Mouse (Mus musculus): ENCODE data around the gene Arntl. TPM values are rescaled to one million over a fixed set of nuclear protein-coding genes. Genes with fewer than 3 reads are reported as not detected.

Gene Arntl
- 10 to 100 TPM; 41.9 to 45.7 TPM for total RNA-seq (2021)
- long read RNA-seq, experiment 1, transcript Arntl-201 (20 exons, 2,908 nt), result major isoform, 20 of 55 reads
- long read RNA-seq, experiment 1, partial matches to known transcripts, result 1 of 55 reads
- long read RNA-seq, experiment 1, other reads (novel, unspliced or antisense), result 34 of 55 reads
- long read RNA-seq, experiment 2, transcript Arntl-201 (20 exons, 2,908 nt), result major isoform, 33 of 70 reads
- long read RNA-seq, experiment 2, partial matches to known transcripts, result 6 of 70 reads
- long read RNA-seq, experiment 2, other reads (novel, unspliced or antisense), result 31 of 70 reads

DNA sequence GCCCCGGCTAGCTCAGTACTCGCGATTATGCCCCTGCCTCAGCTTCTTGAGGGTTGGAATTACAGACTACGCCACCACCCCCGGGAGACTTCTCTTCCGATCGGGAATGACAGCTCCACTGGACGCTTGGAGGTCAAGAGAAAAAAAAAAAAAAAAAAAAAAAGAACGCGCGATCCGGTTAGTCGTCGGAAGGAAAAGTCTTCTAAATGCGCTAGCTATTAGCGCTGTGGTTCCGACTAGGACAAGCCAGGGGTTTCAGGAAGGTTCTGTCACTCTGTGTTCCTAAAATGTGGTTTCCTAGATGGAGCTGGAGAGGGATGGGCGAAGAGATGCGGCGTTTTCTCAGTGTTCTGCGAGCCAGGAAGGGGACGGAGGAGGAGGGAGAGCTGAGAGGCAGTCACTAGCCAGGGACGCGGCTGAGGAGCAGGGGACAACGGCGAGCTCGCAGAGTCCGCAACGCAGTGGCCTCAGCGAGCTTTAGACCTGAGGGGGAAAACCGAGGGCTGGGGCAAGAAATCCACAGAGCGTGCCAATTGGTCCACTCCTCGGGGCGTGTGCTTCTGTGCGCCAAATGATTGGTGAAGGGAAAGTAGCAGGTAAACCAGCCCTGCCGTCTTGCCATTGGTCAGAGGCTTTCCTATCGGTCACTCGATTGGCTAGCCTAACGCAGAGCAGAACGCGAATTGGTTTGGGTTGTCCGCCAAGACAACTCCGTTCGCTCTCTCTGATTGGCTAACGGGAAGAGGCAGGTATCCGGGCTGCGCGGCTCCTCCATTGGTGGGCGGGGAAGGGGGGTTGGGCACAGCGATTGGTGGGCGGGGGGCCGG is at the start of gene Arntl:
Gene Arntl, plus strand, starts transcription at position 822 of the 827 bp plus-strand sequence.
- DNase-seq (ENCODE audit: low spot score in 2 of 2), result peak; percentile 86 to 91

DNA sequence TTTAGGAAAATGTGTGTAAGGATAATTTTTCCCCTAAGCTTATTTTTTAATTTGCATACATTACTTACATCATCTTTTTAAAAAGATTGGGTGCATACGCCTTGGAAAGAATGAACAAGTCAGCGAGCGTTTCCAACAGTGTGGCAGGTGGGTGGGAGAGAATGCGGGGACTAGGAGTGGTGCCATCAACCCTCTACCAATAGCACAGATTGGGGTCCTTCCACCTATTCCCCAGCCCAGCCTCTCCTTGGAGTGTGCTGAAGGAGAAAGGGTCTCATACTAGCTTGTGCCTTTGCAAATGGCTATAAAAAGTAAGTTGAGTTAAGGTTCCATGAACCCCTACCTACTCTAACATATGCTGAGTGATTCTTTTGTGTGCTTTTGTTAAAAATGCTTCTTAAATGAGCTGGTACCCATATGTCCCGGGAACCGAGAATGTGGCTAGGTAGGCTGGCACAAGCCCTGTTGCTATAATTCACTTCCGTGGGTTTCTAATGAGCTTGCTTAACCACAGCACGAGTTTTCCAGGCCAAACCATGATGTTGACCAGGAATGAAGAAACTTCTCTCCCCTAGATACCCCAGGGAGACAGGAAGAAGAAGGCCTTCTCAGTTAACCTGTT is 46.1 kb upstream of the Arntl start:
- DNase-seq (ENCODE audit: low spot score in 2 of 2), result no peak

GRCm38 (mm10) chr7:113164719-113165118 is 42.5 kb upstream of the Arntl start:
- DNase-seq (ENCODE audit: low spot score in 2 of 2), result no peak

- no peak for DNase-seq (ENCODE audit: low spot score in 2 of 2)
Observed at GRCm38 (mm10) chr7:113167092-113167491, 40.2 kb upstream of the Arntl start.

- no peak for DNase-seq (ENCODE audit: low spot score in 2 of 2)
Observed at GRCm38 (mm10) chr7:113168609-113169008, 38.7 kb upstream of the Arntl start.

DNA sequence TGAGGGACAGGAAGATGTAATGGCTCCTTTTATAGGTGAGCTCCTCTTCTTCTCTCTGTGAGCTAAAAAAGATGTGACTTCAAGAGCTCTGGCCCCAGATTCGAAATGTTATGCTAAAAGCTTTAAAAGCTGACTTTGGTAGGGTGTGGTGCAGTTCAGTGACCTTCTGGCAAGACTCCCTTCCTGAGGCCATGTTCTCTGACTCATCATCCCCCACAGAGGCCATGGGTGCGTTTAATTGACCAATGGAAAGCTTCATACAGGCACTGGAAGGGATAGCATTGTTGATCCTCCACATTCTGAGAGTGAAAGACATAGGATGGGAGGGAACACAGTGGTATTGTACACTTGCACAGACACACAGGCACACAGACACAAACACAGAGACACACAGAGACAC is 34.8 kb upstream of the Arntl start:
- DNase-seq (ENCODE audit: low spot score in 2 of 2), result peak in 1 of 2 experiments; percentile 38

GRCm38 (mm10) chr7:113175481-113175880 is 31.8 kb upstream of the Arntl start:
- DNase-seq (ENCODE audit: low spot score in 2 of 2), result peak in 1 of 2 experiments; percentile 29

DNA sequence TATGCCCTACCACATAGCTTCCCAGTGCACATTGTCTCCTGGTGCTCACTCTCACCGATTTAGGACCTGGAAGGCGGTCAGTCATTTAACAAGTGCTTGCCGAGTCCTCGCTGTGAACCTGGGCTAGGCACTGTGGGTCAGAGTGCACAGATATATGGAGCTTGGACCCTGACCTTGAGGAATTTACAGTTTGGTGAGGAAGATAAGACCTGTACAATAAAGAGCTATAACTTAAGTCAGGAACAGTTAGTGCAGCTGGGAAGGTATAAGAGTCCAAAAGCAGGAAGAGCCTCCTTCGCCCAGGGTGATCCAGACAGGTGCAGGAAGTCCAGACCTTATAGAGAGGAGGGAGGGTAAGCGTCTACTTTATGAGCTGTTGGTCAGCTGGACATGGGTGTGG is 29.2 kb upstream of the Arntl start:
- DNase-seq (ENCODE audit: low spot score in 2 of 2), result no peak

DNA sequence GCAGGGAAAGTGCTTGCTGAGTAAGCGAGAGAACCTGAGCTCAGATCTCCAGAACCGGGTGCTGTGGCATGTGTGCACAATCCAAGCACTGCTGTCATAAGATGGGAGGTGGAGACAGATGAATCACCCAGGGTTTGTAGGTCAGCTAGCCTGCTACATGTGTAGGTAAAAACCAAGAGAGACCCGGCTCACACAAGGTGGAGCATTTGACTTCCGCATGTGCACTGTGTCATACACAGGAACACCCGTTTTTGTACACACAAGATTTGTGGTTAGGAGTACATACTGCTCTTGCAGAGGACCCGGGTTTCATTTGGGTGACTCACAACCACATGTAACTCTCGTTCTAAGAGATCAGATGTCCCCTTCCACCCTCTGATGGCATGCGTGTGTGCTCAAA is 23.5 kb upstream of the Arntl start:
- DNase-seq (ENCODE audit: low spot score in 2 of 2), result no peak

DNA sequence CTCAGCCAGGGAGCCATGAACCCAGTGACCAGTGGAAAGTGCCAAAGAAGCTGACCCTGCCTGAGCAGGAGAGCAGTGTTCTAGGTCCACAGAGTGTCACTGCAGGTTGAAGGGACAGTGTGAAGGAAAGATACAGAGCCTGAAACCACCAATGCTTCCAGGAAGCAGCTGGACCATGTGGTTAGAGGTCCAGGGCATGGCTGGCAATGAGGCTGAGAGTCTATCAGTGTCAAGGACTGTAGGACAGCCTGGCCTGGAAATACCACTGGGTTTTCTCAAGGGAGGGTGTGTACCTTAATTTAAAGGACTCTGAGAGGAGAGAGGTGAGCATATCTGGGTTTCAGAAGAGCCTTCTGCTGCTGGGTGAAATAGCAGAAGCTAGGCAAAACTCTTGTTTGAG is 22.2 kb upstream of the Arntl start:
- no peak for DNase-seq (ENCODE audit: low spot score in 2 of 2)

GRCm38 (mm10) chr7:113186041-113186800 is 21.0 kb upstream of the Arntl start:
- DNase-seq (ENCODE audit: low spot score in 2 of 2), result peak in 1 of 2 experiments; percentile 41

- DNase-seq (ENCODE audit: low spot score in 2 of 2), result no peak
Observed at GRCm38 (mm10) chr7:113188091-113188490, 19.2 kb upstream of the Arntl start.

DNA sequence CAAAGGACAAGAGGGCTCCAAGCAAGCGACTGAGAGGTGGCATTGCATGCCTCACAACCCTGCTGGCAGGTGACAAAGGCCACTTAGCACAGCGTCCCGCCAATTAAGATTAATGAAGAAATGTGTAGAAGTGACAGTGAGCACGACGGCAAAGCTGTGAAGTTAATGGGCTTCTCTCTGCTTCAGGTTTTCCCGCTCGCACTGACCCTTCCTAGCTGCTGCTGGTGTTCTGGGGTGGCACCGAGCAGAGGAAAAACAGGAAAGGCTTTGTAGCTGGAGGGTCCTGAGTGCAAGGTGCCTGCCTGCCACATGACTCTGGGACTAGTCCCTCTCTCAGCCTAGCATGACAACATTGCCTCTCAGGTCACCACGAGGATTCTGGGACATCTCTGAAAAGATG is 18.7 kb upstream of the Arntl start:
- no peak for DNase-seq (ENCODE audit: low spot score in 2 of 2)

GRCm38 (mm10) chr7:113191787-113192186 is 15.5 kb upstream of the Arntl start:
- no peak for DNase-seq (ENCODE audit: low spot score in 2 of 2)

DNA sequence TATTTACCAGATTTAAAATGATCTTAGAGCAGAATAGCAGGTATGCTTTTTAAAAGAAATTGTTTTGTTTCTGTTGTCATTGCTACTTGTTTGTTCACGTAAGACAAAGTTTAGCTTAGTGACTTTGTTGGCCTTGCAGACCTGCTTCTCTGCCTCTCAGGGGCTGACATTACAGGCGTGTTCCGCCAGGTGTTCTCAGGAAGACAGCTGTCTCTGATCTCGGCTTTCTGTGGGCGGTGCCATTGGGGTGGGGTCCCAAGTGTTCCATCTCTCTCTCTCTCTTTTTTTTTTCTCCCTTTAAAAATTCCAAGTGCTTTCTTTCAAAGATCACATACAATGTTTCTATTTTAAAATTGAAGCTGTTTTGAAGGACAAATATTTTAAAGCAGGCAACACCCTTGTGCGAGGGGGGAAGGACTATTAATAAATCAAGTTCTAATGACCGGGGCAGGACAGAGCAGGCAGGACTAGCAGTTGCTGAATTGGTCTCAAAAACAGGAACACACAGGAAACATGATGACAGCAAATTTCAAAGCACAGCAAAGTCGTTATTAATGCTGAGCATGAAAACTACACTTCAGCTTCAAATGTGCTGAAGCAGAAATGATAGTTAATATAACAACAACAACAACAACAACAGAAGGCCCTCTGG is 14.4 kb upstream of the Arntl start:
- no peak for DNase-seq (ENCODE audit: low spot score in 2 of 2)

- no peak for DNase-seq (ENCODE audit: low spot score in 2 of 2)
Observed at GRCm38 (mm10) chr7:113193872-113194271, 13.4 kb upstream of the Arntl start.

GRCm38 (mm10) chr7:113195271-113195670 is 12.0 kb upstream of the Arntl start:
- no peak for DNase-seq (ENCODE audit: low spot score in 2 of 2)

DNA sequence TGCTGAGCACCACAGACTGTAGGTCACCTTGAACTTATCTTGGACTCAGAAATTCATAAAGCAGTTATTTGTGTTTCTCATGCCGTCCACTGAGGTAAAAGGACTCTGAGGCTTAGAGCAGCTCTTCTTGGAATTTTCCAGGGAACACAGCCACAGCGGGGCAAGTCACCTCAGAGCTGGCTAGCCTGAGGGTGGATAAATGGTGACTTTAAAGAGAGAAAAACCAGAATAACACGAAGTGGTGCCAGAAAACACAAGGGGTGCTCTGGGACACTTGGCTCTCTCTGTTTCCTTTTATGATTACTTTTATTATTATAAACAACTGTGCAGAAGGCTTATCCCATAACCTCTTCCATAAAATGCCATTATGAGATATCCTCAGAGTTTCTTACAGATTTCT is 11.1 kb upstream of the Arntl start:
- DNase-seq (ENCODE audit: low spot score in 2 of 2), result no peak

- DNase-seq (ENCODE audit: low spot score in 2 of 2), result no peak
Observed at GRCm38 (mm10) chr7:113197161-113197775, 10.0 kb upstream of the Arntl start.

DNA sequence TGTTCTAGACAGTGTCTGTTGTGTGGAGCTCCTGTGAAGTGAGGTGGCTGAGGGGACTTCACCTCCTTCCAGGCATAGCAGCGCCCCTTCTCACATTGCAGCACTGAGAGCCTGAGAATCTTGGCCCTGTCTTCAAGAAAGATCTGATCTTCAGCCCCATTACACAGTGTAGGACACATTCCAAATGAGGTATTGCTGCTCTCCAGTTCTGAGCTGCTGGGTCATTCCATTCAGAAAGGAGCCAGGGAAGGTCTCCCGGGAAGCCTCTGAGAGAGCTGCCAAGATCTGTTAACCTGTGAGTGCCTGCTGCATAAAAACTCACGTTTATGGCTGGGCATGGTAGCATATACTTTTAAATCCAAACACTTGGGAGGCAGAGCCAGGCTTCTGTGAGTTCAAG is 5.7 kb upstream of the Arntl start:
- no peak for DNase-seq (ENCODE audit: low spot score in 2 of 2)

Data from adrenal gland, adult 18-20 months (tissue).